Mouse (Mus musculus) spleen, postnatal 36 days (tissue): ENCODE results near the gene Rnh1.
A peak's percentile ranks its signal among the peaks of the same experiment; 100 is the strongest.

Experiments used
- DNase-seq, 2 experiments: peaks; one replicate each; pipeline ENCODE4 v3.0.0; 2022; ENCODE audit warnings: low spot score in 2 of 2, mixed read lengths in 1 of 2

The Rnh1 gene

DNA sequence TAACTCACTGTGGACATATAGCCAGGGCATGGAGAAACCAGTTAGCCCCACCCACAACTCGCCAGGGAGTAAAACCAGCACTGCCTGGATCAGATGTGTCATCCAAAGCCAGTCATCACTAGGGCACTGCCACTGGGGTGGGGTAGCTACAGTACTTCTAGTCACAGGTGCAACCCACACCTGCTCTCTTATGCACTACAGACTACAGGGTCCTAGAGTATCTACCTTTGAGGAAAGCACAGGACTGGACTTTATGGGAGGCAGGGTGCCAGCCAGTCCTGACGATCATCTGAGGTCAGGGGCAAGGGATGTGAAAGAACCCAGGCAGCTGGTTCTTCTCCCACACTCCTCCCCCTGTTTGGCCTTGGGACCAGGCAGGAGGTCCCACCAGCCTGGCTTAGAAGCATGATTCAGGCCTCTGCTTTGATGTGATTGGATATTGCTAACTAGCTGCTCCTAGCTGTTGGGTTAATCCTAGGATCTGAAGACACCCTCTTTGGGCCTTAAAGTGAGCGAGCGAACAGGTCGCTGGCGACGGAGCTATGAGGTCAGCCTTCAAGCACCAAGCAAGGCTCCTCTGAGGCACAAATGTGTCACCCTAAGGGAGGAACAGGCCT lies 4.6 kb downstream of the Rnh1 start:
- DNase-seq = peak in 1 of 2 experiments; percentile 40

DNA sequence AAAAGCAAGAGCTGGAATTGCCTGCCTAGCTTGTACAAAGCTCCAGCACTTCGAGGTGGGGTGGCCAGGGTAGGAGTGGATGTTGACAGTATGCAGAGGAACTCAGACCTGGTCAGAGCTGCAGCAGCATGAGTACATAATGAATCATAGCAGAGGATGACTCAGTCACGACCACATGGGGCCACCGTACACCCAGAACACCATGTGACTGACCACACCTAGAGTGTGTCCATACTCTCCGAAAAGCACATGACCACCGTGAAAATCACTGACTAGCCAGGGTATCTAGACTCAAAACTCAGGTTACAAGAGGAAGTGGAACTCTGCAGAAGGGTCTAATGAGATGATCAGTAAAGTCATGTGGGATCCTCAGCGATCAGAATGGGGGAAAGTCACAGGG lies 7.8 kb downstream of the Rnh1 start:
- DNase-seq = no peak

DNA sequence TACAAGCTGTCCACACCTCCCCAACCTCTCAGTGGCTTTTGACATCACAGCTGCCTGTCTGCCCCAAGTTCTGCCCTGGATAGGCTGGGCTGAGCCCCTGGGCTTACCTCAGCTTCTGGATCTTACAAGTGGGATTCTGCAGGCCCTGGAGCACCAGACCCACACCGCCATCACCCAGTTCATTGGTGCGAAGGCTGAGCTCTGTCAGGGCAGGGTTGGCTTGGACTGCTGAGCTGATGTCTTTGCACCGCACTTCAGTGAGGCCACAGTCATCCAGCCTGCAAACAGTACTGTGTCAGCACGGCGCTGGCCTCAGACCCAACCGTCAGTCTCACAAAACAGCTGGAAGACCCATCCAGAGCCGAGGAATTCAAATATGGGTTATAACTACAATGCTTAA lies 8.3 kb downstream of the Rnh1 start:
- DNase-seq = no peak

DNA sequence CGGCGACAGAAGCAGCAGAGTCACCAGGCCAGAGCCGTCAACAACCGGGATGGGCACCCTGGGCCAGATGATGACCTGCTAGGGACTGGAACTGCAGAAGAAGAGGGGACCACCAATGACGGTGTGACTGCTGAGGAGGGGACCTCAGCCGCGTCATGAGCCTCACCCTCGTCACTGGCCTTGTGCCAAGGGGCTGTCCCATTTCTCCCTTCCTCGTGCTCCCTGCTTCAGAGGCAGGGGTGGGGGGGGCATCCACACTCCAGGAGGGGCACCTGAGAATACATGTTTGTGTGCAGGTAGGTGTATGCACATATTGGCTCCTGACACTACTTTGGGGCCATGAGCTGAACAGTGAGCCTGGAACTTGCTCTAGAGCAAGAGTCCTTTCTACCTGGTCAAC lies 17.3 kb downstream of the Rnh1 start:
- DNase-seq = no peak

DNA sequence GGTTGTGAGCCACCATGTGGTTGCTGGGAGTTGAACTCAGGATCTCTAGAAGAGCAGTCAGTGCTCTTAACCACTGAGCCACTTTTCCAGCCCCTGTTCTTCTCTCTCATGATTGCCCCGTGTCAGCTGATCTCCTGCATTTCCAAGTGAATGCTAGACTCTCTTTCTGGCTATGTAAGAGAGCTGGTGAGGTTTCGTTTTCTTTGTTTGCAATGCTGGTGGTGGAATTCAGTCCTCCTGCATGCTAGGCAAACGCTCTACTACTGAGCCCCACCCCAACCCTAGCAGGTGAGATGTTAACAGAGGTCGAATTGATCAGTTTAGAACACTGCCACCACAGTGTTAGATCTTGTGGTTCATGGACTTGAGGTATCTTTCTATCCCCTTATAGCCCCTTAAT lies 24.0 kb downstream of the Rnh1 start:
- no peak for DNase-seq

DNA sequence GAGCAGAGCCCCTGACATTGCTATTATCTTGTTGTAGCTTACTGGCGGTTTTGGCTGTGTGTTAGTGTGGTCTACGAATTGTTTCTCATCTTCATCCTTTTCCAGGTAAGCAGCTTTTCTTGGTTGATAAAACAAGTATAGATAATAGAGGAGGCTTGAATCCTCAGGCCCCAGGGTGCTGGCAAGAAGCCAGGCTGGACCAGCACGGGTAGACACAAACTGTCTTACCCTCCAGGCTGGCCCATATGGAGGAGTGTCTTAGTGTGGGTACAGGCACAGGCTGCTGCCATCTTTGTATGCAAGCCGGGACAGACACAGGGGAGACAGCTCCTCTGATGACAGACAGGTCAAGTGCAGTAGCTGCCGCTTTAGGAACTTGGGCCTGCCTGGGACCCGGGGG lies 25.6 kb downstream of the Rnh1 start:
- no peak for DNase-seq

DNA sequence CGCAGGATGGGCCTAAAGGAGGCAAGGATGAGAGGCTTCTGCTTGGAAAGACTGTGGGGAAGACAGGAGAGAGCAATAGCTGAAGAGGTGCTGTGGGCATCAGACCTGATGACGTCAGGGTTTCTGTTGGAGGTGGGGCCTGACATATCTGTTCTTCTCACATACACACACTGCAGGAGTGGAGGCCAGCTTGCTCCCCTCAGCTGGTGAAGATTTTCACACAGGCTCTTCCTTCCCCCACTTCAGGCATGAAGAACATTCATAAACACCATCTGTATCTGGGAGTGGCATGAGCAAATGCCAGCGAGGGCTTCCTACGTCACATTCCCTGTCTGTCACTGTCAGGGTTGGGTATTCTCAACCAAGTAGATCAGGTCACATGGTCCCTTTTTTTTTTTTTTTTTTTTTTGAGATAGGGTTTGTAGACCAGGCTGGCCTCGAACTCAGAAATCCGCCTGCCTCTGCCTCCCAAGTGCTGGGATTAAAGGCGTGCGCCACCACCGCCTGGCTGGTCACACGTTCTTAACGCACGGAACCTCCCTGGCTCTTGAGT lies 26.5 kb downstream of the Rnh1 start:
- DNase-seq = no peak

DNA sequence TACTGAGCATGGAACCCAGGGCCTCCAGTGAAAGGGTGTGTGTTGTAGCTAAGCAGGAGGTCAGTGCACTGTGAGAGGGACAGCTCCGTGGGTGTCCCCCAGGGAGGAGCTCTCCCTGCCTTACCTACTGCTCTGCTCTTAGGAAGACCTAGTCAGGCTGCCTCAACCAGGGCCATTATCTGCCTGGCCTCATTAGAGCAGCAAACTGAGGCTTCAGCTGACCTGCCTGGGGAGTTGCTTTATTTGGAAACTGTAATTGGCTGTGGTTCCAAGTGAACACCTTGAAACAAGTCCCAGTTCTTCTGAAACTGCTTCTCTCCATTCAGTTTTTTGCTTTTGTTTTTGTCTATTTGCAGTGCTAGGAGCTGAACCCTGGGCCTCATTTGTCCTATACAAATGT lies 27.3 kb downstream of the Rnh1 start:
- DNase-seq = no peak

DNA sequence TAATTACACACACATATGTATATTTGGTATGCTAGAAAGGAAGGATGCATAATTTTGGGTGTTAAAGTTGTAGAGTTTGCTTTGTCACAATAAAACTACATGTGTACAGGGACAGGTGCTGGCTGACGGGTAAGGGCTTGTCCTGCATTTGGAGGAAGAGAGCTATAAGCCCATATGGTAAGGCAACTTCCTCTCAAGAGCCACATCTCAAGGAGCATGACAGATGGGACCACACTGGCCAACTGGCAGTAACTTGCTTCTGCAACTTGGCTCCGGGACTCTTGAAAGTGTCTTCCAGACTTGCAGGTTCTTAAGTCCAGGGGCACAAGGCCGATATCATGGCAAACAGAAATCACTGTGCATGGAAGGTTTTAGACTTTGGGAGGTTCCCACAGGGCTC lies 28.0 kb downstream of the Rnh1 start:
- DNase-seq = no peak

DNA sequence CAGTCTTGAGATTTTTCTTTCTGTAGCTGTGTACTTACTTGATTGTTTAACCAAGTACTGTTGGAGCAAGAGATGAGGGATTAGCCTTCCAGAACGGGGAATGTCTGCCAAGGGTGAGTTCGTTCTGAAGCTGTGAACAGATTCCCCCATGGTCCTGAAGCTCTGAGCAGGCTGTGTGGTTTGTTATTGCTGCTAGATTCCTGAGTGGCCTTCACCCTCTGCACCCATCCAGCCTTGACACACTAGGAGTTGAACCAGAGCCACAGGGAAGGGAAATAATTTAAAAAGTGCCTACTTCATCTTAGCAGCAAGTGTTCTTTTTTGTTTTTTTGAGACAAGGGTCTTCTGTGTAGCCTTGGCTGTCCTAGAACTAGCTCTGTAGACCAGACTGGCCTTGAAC lies 28.8 kb downstream of the Rnh1 start:
- DNase-seq = no peak

DNA sequence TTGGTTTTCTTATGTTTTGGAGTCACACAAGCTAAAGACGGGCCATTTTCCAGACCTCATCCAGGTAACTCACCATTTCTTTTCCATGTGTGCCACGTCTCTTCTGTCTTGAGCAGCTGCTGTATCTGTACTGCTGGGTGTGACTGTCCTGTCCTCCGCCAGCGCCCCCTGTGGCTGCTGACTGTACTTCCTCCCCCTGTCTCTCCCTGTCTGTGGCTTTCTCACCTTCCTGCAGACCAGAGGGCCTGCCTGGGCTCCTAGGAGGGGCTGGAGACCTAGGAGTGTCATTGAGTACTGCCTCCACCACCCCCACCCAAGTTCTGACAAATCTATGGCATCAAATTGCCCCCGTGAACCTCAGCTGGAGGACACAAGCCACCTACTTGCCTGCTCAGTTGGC lies 29.5 kb downstream of the Rnh1 start:
- peak; percentile 30 to 44 for DNase-seq

DNA sequence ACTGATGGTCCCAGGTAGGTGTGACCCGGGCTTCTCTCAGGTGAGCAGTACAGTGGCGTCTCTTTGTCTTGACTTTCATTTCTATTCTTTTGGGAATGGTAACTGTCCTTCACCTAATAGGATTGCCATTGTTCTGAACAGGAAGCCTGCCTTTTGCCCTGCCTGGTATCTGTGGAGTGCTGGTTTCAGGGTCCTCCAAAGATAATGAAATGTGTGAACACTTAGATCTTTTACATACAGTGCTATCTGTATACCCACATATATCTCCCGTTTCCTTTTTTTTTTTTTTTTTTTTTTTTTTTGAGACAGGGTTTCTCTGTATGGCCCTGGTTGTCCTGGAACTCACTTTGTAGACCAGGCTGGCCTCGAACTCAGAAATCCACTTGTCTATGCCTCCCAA lies 31.3 kb downstream of the Rnh1 start:
- DNase-seq = no peak

DNA sequence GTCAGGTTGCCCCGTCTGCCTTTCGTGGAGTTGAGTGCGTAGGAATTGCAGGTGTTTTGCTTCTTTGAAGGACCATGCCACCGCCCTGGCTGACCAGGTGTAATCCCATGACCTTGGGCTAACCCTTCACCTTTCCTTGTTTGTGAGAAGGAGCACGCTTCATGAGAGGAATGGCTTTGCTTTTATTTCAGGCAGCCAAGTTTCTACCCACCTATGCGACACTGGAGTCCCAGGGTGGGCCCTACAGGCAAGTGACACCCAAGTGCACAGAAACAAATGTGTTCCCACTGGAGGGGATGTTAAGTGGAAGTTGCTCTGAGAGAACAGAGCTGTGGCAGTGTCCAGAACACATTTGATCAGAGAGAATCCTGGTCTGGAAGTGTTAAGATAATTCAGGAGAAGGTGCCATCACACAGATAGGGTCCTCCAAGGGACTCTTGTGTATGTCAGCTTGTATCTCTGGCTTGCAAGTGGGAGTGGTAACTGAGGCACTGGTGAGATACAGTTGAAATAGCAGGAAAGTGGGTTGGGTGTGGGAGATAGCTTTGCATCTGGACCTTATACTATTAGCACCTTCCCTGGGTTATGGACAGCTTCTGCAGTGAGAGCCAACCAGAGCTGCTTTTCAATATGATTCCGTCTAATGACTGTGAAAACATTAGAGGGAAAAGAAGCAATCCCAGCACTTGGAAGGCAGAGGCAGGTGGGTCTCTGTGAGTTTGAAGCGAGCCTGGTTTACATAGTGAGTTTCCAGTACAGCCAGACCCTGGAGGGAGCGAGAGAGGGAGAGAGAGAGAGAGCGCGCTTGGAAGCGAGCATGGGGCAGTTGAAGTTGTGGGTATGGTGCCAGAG lies 40.5 kb downstream of the Rnh1 start:
- peak; percentile 50 to 76 for DNase-seq

DNA sequence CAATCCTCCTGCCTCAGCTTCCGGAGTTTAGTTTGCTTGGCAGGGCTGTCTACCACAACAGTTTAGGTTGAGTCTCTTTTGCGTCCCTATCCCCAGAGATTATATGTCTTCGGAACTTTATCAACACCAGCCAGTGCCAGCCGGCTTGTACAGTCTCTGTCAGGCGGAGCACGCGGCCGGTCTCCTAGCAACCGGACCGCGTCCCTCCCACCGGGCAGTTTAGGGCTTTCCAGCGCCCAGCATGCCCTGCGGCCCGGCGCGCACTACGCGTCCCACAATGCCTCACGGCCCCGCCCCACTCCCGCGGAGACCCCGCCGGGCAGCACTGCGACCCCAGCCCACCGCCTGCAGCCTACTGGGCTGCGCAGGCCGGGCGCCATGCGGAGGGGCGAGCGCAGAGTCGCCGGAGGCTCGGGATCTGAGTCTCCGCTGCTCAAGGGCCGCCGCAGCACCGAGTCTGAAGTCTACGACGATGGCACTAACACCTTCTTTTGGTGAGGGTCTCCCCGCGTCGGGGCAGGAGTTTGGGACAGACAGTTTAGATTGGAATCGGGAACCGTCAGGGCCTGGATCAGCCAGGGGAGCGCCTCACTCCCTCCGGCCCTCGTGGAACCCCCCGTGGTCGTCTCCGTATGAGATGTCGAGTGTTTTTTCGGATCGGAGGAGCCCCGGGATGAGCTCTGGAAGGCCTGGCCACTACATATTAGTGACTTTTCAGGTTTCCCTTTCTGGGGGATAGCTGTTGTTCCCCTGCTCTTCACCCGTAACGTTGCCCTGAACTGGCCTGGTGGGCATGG lies 41.4 kb downstream of the Rnh1 start:
- DNase-seq = peak; percentile 90 to 92

DNA sequence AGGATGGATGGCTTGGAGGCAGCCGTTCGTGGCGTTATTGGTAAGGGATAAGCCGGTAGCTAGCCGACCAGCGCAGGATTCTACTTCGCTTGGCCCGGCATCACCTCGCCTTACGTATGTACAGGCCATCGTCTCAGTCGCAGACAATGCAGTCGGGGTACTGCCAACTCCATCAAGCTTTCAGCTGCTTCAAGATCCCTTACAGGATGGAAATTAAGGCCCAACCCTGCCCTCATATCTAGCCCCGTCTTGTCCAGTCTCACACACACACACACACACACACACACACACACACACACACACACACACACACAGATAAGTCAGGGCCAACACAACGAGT lies 49.2 kb downstream of the Rnh1 start:
- no peak for DNase-seq

DNA sequence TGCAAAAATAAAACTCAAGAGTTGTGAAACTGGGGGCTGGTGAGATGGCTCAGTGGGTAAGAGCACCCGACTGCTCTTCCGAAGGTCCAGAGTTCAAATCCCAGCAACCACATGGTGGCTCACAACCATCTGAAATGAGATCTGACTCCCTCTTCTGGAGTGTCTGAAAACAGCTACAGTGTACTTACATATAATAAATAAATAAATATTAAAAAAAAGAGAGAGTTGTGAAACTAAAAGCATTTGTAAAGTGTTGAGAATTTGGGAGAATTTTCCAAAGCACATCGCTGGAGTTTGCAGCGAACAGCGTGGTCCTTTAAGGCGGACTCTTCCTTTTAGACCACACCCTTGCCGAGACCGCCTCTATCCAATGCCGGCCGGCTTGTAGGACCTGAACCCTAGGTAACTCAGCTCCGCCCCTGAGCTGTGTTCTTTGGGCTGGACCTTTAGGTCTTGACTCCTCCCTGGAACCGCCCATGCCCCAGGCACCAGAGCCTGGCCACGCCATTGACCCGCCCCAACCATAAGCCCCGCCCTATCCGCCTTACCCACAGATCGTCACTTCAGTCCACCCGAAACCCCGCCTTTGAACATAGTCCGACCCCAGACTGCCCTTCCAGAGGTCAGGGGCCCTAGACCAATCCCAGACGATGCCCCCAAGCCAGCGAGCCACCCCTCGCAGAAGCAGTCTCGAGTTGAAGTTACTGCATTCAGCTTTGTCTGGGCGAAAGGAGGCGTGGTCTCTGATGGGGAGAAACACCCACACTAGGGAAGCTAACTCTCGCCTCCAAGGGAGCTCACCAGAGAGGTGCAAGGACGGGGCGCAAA lies 49.8 kb downstream of the Rnh1 start:
- peak; percentile 96 to 97 for DNase-seq

DNA sequence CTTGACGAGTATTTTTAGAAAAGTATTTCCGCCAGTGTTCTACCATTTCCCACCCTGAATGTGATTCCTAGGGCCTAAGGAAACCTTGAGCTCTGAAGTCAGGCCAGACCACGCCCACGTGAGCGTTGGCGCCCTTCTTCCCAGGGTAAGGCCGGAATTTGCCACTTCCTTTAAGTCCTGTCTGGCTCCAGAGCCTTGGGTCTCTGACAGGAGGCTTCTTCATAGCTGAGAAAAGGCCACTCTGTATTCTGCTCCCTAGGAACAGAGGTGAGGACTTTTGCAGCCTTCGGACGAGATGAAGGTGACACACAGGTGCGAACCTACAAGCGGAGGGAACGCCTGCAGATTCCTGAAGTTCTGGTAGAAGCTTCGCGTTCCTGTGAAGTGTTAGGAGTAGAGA lies 50.4 kb downstream of the Rnh1 start, which contains the start of gene Ptdss2:
TSS of gene Ptdss2 (plus strand) at position 138 of the 400 bp plus-strand sequence.
- no peak for DNase-seq

DNA sequence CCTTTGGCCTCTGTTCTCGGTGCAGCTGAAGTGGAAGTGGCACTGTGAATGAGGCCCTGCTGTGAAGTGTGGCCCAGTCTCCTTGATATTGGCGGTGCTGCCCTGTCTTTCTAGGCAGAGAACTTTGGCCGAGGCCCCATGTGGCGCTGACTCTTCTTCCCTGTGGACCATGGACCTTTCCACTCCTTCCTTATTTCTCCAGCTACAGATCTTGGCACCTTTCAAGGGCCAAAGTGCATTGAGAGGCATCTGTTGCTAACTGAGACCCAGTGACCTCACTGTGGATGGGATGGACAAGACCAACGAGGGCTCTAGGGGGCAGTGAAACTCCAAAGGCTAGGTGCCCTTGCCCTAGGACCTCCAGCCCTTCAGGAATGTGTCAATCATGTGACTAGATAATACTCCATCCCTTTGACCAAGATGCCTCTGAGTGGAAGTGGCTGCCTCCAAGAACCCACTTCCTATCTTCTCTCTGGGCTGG lies 51.6 kb downstream of the Rnh1 start:
- DNase-seq = no peak

DNA sequence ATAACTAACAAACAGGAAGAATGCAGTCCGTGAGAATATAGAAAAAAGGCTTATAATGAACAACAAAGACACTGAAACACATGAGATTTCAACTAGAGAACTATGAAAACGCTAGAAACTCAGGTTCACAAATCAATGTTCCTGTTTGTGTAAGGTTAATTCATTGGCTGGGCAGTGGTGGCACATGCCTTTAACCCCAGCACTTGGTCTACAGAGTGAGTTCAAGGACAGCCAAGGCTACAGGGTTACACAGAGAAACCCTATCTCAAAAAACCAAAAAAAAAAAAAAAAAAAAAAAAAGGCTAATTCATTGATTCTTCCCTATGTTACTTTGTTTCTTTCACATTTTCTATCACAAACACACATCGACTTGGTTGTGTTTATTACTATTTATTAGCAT lies 52.1 kb downstream of the Rnh1 start:
- no peak for DNase-seq

DNA sequence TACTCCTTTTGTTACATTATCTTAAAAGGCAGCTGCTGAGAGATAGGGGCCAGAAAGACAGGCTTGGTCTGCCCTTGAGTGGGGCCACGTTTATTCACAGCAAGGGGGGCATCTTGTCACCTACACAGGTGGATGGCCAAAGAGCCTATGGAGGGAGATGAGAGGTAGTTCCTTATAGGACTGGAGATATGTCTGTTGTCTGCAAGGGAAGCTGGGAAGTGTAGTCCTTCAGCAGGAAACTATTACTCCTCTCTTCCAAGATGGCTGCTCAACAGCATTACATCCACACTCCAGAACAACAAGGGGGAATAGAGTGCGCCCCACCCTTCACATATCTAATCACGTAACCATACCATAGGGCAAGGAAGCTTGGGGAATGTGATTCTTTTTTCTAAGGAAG lies 53.2 kb downstream of the Rnh1 start:
- DNase-seq = no peak

DNA sequence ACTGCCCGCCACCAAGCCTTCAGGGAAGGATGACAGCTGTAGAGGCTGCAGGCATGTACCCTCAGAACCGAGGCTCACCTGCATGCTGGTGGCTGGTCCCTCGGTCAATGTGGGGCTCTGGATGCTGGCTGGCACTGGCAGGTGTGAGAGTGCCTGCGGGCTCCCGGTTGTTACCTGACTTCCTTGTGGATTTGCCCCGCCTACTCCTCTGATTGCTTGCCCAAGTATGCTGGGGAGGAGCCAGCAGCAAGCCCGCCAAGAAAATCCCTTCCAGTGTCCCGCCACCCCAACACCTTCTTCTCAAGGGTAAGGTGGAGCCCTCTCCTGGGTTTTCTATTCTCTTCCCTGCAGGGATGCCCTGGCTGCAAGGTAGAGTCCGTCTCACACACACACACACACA lies 55.0 kb downstream of the Rnh1 start, which contains the start of gene Ano9:
TSS of gene Ano9 (minus strand) at position 171 of the 400 bp plus-strand sequence.
- DNase-seq = no peak
